Mouse (Mus musculus) bone marrow, adult 2 months (tissue): Measurements from ENCODE around the gene Pfdn4.

Experiments
- CTCF ChIP-seq: fragments of 200-500 bp; IDR thresholded peaks from 2 replicates; pipeline ENCODE4 v1.5.1; 2011; ENCODE audit warnings: low read length, control low read depth; ENCODE audit not compliant: control insufficient read depth, insufficient read depth
- POLR2A ChIP-seq: fragments of 200-500 bp; IDR thresholded peaks from 2 replicates; pipeline ENCODE4 v1.6.1; 2011; ENCODE audit warnings: low read depth, mild to moderate bottlenecking, control low read depth, low read length, borderline replicate concordance; ENCODE audit not compliant: control insufficient read depth

DNA sequence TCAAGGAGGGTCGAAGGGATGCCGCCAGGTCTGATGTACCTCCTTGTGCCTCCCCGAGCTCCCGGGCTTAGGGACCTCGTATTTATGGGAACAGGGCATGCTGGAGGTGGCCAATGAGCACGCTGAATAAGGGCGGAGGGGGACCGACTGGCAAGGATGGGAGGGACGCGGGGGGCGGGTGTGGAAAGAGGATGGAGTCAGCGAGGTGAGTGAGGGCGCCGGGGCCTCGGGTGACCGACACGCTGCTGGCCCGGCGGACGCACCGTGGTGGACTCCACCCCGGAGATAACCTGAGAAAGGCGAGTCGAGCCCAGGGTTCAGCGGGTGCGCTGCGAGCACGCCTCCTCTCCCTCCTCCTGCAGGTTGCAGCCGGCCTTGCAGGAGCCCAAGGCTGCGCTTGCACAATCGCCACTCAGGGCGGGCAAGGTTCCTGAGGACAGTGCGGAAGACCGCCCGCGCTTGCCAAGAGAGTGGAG, 901 bp downstream of the Pfdn4 start, which contains the start of gene Cyp24a1:
- peak; percentile 6; the same call in 1 of the 2 replicates for TF ChIP-seq CTCF
- TF ChIP-seq POLR2A, result no peak
